Mouse (Mus musculus) C2C12 (cell line): ENCODE data around the gene Acot7.

Experiments used
- CTCF ChIP-seq: IDR thresholded peaks from one replicate; pipeline ENCODE4 v1.5.1; 2011; ENCODE audit not compliant: control insufficient read depth, insufficient read depth, insufficient read length
- MAX ChIP-seq: IDR thresholded peaks from one replicate; pipeline ENCODE4 v1.6.1; 2011; ENCODE audit warnings: mild to moderate bottlenecking, control low read depth
- MYOD1 ChIP-seq: IDR thresholded peaks from one replicate; pipeline ENCODE4 v1.6.1; 2011; ENCODE audit warnings: low read depth; ENCODE audit not compliant: control insufficient read depth, insufficient read length
- MYOG ChIP-seq: IDR thresholded peaks from one replicate; pipeline ENCODE4 v1.6.1; 2011; ENCODE audit not compliant: control insufficient read depth, insufficient read length; ENCODE audit errors: extremely low read depth
- USF1 ChIP-seq: IDR thresholded peaks from one replicate; pipeline ENCODE4 v1.6.1; 2011; ENCODE audit warnings: low read depth, mild to moderate bottlenecking, control low read depth, moderate library complexity

DNA sequence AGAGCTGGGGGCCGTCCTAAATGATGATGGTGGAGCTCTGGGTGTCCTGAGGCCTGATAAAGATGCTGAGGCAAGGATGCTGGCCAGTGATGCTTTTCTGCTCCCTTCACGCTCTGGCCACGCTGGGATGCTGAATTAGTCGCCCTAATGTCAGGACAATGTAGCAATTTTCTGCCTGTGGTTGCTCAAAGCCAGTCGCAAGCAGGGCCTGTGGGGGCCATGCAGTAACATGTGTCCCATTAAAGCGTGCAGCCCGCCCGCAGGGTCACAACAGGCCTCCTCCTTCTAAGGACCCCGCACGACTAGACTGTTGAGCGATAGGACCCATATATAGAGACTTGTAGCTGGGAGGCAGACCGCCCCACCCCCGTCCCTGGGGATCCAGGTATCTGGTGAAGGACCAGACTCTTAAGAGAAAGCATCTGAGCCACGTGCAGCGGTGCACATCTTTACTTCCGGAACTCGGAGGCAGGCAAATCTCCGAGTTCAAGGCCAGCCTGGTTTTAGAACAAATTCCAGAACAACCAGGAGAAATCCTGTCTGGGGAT is 110.5 kb downstream of the Acot7 start:
- TF ChIP-seq USF1, result no peak
- TF ChIP-seq CTCF, result no peak
- no peak for TF ChIP-seq MYOG
- TF ChIP-seq MAX, result no peak
- no peak for TF ChIP-seq MYOD1
